Mouse (Mus musculus) liver, embryonic 15.5 days (tissue): Measurements from ENCODE around the gene Gm21188. TPM values are rescaled to one million over a fixed set of nuclear protein-coding genes. Genes with fewer than 3 reads are reported as not detected.
"Not testable (repeated sequence)": the region's sequence is repeated elsewhere in the genome, so short reads cannot be mapped to it uniquely, and the experiment has no call there.

Experiments
- ATAC-seq: fragments of 200-750 bp; cut with Nextera tagmentation; 2 replicates; pipeline ENCODE4 v1.8.0; 2017; ENCODE audit warnings: moderate number of reproducible peaks, mild to moderate bottlenecking, moderate library complexity; ENCODE audit not compliant: insufficient read depth
- H3K27ac ChIP-seq: fragments of 300-500 bp; sonication (generic); replicated peaks from 2 replicates; pipeline ENCODE4 v1.5.1; 2015; ENCODE audit warnings: mild to moderate bottlenecking, inconsistent platforms
- H3K27me3 ChIP-seq: fragments of 300-500 bp; sonication (generic); 2 replicates; pipeline ENCODE4 v1.6.1; 2015; ENCODE audit warnings: mild to moderate bottlenecking, inconsistent platforms
- H3K36me3 ChIP-seq: fragments of 300-500 bp; sonication (generic); replicated peaks from 2 replicates; pipeline ENCODE4 v1.6.1; 2015; ENCODE audit warnings: moderate library complexity, mild to moderate bottlenecking, inconsistent platforms
- H3K4me1 ChIP-seq: fragments of 300-500 bp; sonication (generic); replicated peaks from 2 replicates; pipeline ENCODE4 v1.6.1; 2015; ENCODE audit warnings: inconsistent platforms
- H3K4me2 ChIP-seq: fragments of 300-500 bp; sonication (generic); 2 replicates; pipeline ENCODE4 v1.6.1; 2015; ENCODE audit warnings: moderate library complexity, mild to moderate bottlenecking, inconsistent platforms
- H3K4me3 ChIP-seq: fragments of 300-500 bp; sonication (generic); replicated peaks from 2 replicates; pipeline ENCODE4 v1.5.1; 2015; ENCODE audit warnings: mild to moderate bottlenecking, inconsistent platforms
- H3K9ac ChIP-seq: fragments of 300-500 bp; sonication (generic); 2 replicates; pipeline ENCODE4 v1.6.1; 2015; ENCODE audit warnings: moderate library complexity, mild to moderate bottlenecking, inconsistent platforms
- H3K9me3 ChIP-seq: fragments of 300-500 bp; sonication (generic); replicated peaks from 2 replicates; pipeline ENCODE4 v1.6.1; 2016; ENCODE audit warnings: inconsistent platforms
- WGBS: fragments of 180-500 bp; shearing (Covaris S2); methylation state at CpG from one replicate; pipeline ENCODE4 v1.1.7; 2015; ENCODE audit warnings: mixed read lengths; ENCODE audit not compliant: insufficient replicate concordance; 5-methylcytosine and 5-hydroxymethylcytosine counted together
- polyA plus RNA-seq: library from polyadenylated mRNA; unstranded; fragments of >200 nt; fragmentation: Nextera tagmentation; extraction: Ambion mirVana; gene quantifications from 2 replicates; pipeline ENCODE4 v1.2.1, GENCODE M21; 2015

Gene Gm21188
- polyA plus RNA-seq, 1 experiment from 2014 or later: 0.35 TPM

GRCm38 (mm10) chr13:120048186-120048585 is 3.8 kb downstream of the Gm21188 start:
- no CpG with 5 or more reads among the region's 2 CpGs for WGBS
- not testable (repeated sequence) for H3K36me3 ChIP-seq, H3K4me2 ChIP-seq, H3K9me3 ChIP-seq, H3K27ac ChIP-seq, H3K4me1 ChIP-seq, H3K4me3 ChIP-seq, H3K27me3 ChIP-seq, H3K9ac ChIP-seq
- peak; percentile 28; the same call in 1 of the 2 replicates for ATAC-seq

DNA sequence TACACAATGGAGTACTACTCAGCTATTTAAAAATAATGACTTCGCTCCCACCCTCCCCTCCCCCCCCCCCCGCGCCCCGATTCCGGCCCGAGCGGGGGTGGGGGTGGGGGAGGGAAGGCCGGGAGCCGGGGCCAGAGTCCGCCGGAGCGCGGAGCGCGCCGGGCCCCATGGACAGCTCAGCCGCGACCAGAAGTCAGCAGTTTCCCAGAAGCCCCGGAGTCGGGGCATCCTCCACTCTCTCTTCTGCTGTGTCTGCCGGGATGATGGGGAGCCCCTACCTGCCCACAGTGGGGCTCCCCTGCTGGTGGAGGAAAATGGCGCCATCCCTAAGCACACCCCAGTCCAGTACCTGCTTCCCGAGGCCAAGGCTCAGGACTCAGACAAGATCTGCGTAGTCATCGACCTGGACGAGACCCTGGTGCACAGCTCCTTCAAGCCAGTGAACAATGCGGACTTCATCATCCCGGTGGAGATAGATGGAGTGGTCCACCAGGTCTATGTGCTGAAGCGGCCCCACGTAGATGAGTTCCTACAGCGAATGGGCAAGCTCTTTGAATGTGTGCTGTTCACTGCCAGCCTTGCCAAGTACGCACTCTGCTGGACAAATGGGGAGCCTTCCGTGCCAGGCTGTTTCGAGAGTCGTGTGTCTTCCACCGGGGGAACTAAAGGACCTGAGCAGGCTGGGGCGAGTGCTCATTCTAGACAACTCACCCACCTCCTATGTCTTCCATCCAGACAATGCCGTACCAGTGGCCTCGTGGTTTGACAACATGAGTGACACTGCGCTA is 5.4 kb downstream of the Gm21188 start:
- not testable (repeated sequence) for H3K27me3 ChIP-seq, H3K9me3 ChIP-seq, H3K36me3 ChIP-seq, H3K27ac ChIP-seq, H3K9ac ChIP-seq, H3K4me1 ChIP-seq, H3K4me2 ChIP-seq, ATAC-seq, H3K4me3 ChIP-seq
- WGBS: 2% methylated on average over 21 of the region's 40 CpGs

DNA sequence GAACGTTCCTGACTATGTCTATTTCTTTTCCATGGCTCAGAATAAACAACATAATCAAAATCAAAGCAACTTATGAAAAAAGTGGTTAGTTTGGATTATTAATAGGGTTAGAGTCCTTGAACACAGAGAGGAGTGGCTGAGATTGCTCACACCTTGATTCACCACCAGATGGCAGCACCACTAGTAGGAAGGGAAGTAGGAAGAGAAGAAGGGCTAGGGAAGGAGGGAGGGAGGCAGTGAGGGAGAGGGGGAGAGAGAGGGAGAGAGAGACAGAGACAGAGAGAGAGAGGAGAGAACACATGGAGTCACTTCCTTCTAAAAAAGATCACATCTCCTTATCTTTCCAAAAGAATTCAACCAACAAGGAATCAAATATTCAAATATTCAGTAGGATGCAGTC is 10.8 kb downstream of the Gm21188 start:
- not testable (repeated sequence) for ATAC-seq, H3K4me3 ChIP-seq, H3K9me3 ChIP-seq, H3K36me3 ChIP-seq, H3K4me2 ChIP-seq, H3K9ac ChIP-seq, H3K27ac ChIP-seq, H3K4me1 ChIP-seq
- peaks cover 16% of the 10 kb centered on the region for H3K27me3 ChIP-seq
- WGBS: no CpG with 5 or more reads among the region's 1 CpGs

DNA sequence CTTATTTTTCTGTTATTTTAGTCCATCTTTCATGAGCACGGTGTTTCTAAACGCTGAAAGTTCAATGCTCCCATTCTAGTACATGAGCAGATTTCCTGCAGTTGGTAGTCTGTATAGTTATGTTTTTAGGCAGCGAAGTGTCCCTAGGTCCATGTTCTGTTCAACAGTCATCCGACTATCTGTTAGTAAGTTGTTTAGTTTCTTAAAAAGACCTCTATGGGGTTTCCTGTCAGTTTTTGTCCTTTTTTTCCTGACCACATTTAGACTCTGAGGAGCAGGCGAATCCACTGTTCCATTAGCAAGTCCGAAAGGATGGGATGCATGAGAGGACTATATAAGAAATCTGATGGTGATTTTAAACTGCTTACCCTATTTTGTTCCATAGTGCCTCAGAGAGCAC is 14.1 kb downstream of the Gm21188 start:
- H3K9ac ChIP-seq, H3K4me2 ChIP-seq, H3K4me3 ChIP-seq, H3K36me3 ChIP-seq, H3K4me1 ChIP-seq, H3K9me3 ChIP-seq, ATAC-seq, H3K27ac ChIP-seq: not testable (repeated sequence)
- WGBS: 6% methylated on average over 6 of the region's 6 CpGs
- peaks cover 29% of the 10 kb centered on the region for H3K27me3 ChIP-seq

- not testable (repeated sequence) for H3K4me1 ChIP-seq, H3K4me3 ChIP-seq, H3K36me3 ChIP-seq, H3K9ac ChIP-seq, H3K27ac ChIP-seq, ATAC-seq, H3K9me3 ChIP-seq, H3K4me2 ChIP-seq
- WGBS: 1% methylated on average over 25 of the region's 25 CpGs
- peaks cover 29% of the 10 kb centered on the region for H3K27me3 ChIP-seq
Observed at GRCm38 (mm10) chr13:120036577-120037115, 15.3 kb downstream of the Gm21188 start.

GRCm38 (mm10) chr13:120035151-120035550 is 16.8 kb downstream of the Gm21188 start:
- WGBS: 6% methylated on average over 7 of the region's 18 CpGs
- not testable (repeated sequence) for H3K4me1 ChIP-seq, H3K9ac ChIP-seq, H3K4me3 ChIP-seq, H3K9me3 ChIP-seq, ATAC-seq, H3K27ac ChIP-seq, H3K36me3 ChIP-seq, H3K4me2 ChIP-seq
- peaks cover 31% of the 10 kb centered on the region for H3K27me3 ChIP-seq

GRCm38 (mm10) chr13:120034637-120035036 is 17.4 kb downstream of the Gm21188 start:
- H3K27me3 ChIP-seq: peaks cover 31% of the 10 kb centered on the region
- not testable (repeated sequence) for ATAC-seq, H3K4me3 ChIP-seq, H3K36me3 ChIP-seq, H3K9me3 ChIP-seq, H3K27ac ChIP-seq, H3K4me1 ChIP-seq, H3K4me2 ChIP-seq, H3K9ac ChIP-seq
- WGBS: 5% methylated on average over 3 of the region's 10 CpGs

DNA sequence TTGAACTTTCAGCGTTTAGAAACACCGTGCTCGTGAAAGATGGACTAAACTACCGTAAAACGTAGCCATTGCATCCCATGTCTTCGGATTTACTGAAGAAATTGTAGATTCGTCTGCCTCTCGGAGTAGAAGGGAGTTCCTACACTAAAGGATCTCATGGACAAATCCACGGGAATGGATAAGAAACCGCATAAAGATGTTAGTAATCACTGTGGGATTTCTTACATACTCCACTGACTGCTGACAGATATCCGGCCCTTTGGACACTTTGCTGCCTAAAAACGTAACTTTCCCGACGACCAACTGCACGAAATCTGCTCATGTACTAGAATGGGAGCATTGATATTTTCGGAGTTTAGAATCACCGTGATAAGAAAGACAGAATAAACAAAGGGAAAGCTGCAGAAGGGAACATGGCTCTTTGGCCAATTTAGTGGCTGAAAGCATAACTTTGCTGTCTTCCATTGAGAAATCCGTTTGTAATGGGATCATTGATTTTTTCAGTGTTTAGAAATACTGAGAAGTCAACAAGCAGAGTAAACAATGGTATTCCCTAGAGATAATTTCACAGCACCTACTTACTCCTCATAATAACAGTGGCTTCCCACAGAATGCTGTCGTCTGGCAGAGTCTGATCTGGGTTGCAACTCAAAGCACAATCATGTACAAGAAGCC is 18.3 kb downstream of the Gm21188 start:
- H3K4me2 ChIP-seq, ATAC-seq, H3K36me3 ChIP-seq, H3K4me1 ChIP-seq, H3K9me3 ChIP-seq, H3K4me3 ChIP-seq, H3K9ac ChIP-seq, H3K27ac ChIP-seq: not testable (repeated sequence)
- 3% methylated on average over 19 of the region's 19 CpGs for WGBS
- H3K27me3 ChIP-seq: peaks cover 36% of the 10 kb centered on the region

DNA sequence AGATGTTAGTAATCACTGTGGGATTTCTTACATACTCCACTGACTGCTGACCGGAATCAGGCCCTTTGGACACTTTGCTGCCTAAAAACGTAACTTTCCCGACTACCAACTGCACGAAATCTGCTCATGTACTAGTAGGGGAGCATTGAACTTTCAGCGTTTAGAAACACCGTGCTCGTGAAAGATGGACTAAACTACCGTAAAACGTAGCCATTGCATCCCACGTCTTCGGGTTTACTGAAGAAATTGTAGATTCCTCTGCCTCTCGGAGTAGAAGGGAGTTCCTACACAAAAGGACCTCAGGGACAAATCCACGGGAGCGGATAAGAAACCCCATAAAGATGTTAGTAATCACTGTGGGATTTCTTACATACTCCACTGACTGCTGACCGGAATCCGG is 20.3 kb downstream of the Gm21188 start:
- H3K36me3 ChIP-seq, H3K4me3 ChIP-seq, H3K4me1 ChIP-seq, H3K27ac ChIP-seq, H3K9me3 ChIP-seq, ATAC-seq, H3K9ac ChIP-seq, H3K4me2 ChIP-seq: not testable (repeated sequence)
- 3% methylated on average over 16 of the region's 16 CpGs for WGBS
- H3K27me3 ChIP-seq: peaks cover 30% of the 10 kb centered on the region

- H3K4me3 ChIP-seq, H3K36me3 ChIP-seq, H3K9ac ChIP-seq, H3K4me1 ChIP-seq, ATAC-seq, H3K4me2 ChIP-seq, H3K9me3 ChIP-seq, H3K27ac ChIP-seq: not testable (repeated sequence)
- WGBS: 3% methylated on average over 11 of the region's 11 CpGs
- peaks cover 34% of the 10 kb centered on the region for H3K27me3 ChIP-seq
Observed at GRCm38 (mm10) chr13:120027368-120027767, 24.6 kb downstream of the Gm21188 start.

DNA sequence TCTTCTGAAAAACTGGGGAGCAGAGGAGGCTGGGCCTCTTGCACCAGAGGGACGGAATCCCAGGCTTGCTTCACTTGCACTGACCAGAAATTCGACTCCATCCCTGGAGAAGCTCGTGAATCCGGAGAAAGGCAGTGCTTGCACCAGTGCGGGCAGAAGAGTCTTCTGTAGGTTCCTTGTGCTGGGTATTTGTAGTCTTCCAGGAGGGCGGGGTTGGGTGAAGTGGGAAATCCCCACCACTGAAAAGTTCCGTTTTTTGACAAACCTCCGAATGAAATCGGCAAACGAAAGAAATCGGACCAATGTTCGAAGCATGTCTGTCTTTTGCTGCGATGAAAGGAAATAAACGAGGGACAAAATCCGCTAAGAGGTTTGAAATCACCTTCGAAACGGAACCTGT is 25.1 kb downstream of the Gm21188 start, which contains the start of gene Gm36079:
Gene Gm36079 (minus strand): TSS at position 101 of the 400 bp plus-strand sequence.
- not testable (repeated sequence) for H3K4me1 ChIP-seq, H3K9me3 ChIP-seq, H3K4me2 ChIP-seq, H3K36me3 ChIP-seq, H3K9ac ChIP-seq, ATAC-seq, H3K27ac ChIP-seq, H3K4me3 ChIP-seq
- WGBS: 0% methylated on average over 5 of the region's 17 CpGs
- H3K27me3 ChIP-seq: peaks cover 34% of the 10 kb centered on the region
